Mouse (Mus musculus): ENCODE results near the gene Farp2.

Gene Farp2

DNA sequence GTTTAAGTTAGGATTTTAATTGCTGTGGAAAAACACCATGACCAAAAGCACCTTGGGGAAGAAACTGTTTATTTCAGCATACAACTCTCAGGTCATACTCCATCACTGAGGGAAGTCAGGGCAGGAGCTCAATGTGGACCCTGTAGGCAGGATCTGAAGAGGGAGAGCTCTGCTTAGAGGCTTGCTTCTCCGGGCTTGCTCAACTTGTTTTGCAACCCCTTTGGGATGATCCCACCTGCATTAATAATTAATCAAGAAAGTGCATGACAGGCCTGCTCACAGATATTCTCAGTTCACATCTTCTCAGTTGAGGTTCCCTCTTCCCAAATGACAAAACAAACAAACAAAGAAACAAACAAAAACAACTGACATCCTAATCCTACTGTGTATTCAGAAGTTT, 51.8 kb downstream of the Farp2 start:
- DNase-seq = no peak

DNA sequence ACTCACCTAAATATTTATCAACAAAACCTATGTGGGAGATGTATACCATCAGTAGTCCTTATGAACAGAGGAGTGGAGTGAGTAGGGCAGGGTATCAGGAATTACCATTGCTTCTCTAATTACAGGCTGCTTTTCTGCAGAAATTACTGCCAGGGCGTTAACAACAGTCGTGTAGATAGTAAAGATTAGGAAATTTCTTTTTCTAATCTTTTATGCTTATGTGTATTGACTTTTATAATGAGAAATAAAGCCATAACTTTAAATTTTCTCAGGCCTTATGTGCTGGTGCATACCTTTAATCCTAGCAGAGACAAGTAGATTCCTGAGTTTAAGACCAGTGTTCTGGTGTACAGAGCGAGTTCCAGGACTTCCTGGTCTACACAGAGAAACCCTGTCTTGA, 52.9 kb downstream of the Farp2 start:
- DNase-seq = no peak

DNA sequence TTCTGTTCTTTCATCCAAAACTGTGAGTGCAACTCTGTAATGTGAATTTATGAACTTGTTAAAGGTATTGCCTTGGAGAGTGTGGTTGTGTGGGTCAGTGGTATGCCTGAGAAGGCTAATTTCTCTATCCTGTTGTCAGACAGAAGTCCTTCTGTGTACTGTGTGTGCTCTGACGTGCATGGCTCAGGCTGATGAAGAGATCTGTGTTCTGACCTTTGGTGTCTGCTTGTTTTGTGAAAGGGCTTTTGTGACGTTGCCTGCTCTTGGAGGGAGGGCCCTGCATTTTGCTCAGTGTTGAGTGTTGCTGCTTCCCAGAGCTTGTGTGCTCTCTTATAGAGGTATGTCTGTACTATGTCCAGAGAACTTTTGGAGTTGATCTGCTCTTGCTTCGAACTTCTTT, 55.1 kb downstream of the Farp2 start:
- DNase-seq = no peak

DNA sequence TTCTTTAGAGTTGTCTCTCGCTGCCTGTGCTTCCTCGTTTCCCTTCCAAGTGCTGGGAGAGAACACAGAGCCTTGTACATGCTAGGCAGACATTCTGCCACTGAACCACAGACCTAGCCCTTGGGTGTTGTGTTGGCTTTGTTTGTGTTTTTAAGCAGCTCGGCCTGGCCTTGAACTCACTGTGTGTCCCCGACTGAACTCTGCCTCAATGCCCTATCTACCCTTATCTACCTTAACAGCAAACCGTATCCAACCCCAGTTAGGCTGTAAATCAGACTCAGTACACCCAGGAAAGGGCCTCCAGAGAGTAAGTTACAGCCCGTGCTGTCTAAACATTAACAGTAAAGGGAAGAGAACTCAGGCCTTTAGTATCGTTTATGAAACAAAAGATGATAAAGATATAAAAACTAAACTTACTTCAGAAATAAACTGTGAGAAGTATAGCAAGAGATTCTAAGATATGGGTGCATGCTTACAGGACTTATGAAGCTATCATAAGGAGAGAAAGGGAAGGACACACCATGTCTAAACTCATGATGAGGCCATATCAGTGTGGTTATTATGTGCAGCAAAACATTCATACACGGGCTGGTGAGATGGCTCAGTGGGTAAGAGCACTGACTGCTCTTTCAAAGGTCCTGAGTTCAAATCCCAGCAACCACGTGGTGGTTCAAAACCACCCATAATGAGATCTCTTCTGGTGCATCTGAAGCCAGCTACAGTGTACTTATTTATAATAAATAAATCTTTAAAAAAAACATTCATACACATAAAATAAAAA, 56.0 kb downstream of the Farp2 start:
- DNase-seq = no peak

DNA sequence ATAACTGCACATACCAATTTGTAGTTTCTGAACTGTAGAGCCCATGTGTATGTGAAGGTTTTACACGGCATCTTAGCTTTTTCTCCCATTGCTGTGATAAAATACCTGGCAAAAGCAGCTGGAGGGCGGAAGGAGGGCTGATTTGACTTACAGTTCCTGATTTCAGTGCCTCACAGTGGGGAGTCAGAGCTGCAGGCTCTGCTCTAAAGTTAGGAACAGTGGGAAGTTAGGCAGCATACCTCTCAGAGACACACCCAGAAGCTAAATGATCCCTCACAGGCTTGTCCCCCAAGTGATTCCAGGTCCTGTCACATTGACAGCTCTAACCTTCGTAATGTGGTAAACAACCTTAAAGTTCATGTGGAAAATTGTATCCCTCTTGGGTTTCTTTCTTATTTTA, 65.2 kb downstream of the Farp2 start:
- DNase-seq = peak; percentile 8

DNA sequence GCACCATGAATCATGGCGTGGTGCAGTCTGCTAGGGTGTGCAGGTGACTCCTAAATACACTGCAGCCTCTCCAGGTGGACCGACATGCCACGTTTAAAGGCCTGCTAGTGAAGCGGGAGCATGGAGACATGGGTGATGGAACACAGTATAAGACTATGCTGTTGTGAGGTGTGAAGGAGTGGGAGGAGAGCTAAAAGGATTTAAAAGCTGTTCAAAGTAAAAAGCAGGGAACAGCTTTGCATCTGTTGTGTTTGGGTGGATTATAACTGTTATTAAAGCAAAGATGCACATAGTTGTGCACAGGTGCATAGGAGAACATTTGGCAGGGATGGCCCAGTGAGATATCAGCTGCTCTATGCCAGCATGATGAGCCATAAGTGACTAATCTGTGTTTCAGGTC, 66.0 kb downstream of the Farp2 start:
- peak; percentile 50 for DNase-seq

DNA sequence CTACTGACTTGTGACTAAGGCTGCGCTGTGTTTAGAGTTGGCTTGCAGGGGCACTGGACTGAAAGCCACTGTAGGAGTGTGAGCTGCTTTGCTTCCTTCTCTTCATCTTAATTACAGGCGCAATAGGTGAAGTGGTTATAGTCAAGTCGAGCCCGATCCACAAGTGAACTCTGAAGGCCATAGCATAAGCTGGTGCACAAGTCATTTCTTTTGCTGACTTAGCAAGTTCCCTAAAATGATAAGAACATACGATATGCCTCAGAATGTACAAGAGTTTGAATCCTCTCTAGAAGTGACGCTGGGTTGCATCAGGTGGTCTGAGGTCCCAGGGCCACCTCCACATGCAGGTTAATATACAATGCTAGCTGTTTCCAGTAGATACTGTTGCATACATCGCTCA, 69.7 kb downstream of the Farp2 start:
- no peak for DNase-seq

DNA sequence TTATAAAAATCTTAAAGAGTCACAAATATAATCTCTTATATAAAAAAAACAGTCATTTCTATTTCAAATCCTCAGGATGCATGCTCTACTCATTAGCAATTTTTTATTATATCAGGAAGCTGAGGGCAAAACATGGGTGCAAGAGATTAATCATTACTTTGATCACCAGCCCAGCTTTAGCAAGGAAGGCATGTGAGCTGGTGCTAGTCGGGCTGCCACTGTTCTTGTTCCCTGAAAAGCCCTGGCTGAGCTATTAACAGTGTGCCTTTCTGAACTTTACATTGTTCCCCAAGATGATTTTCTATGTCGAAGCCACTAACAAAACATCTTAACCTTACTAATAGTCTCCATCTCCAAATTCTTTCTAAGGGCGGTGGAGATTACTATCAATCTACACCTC, 76.5 kb downstream of the Farp2 start:
- no peak for DNase-seq

DNA sequence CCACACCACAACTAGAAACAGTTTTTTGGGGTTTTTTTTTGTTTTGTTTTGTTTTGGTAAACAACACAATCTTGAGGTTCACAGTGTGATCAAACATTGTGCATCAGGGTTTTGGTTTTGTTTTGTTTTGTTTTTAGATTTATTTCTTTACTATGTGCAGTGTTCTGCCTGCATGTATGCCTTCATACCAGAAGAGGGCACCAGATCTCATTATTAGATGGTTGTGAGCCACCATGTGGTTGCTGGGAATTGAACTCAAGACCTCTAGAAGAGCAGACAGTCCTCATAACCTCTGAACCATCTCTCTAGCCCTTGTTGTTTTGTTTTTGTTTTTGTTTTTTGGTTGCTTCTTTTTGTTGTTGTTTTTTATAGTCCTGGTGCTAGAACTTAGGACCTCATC, 82.1 kb downstream of the Farp2 start:
- DNase-seq = no peak

DNA sequence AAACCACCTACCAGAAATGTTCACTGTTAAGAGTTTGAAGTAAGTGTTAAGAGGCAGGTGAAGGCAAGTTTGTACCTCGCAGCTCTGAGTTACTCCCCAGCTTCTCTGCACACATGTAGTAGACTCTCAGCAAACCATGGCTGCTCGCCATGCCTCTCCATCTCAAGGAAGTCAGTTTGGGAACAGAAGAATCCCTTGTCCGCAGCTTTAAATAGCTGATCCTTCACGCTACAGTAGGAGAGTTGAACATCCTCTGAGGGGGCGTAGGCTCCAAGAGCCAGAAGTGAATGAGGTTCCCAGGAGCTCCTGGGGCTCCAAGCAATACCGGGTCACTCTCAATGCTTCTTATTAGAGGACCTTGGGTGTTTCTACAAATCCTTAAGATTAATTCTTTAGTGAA, 84.0 kb downstream of the Farp2 start:
- no peak for DNase-seq

DNA sequence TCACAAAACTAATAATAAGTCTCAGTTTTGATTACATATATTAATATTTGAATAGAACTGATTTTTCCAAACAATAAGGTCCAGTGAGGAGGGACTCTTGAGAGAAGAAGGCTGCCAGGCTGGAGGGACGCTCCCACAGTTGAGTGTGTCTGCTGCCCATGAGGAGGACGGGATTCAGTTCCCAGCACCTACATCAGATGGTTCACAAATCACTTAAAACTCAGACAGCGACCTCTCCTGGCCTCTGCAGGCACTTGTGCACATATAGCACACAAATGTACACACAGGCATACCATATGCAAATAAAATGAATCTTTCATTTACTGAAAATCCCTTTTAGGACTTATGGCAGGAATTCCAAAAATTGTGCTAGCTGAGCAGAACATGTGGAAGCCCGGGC, 91.0 kb downstream of the Farp2 start:
- no peak for DNase-seq

DNA sequence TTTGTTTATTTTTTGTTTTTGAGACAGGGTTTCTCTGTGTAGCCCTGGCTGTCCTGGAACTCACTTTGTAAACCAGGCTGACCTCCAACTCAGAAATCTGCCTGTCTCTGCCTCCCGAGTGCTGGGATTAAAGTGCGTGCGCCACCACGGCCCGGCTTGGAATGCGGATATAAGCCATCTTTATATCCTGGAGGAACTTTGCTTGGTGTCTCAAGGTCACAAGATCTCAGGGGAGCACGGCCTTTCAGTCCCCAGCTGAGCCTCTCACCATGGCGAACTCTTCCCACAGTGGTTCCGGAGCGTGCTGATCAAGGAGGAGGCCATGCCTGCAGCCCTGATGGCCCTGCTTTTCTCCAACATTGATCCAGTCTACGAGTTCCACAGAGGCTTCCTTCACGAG, 92.0 kb downstream of the Farp2 start:
- DNase-seq = no peak

DNA sequence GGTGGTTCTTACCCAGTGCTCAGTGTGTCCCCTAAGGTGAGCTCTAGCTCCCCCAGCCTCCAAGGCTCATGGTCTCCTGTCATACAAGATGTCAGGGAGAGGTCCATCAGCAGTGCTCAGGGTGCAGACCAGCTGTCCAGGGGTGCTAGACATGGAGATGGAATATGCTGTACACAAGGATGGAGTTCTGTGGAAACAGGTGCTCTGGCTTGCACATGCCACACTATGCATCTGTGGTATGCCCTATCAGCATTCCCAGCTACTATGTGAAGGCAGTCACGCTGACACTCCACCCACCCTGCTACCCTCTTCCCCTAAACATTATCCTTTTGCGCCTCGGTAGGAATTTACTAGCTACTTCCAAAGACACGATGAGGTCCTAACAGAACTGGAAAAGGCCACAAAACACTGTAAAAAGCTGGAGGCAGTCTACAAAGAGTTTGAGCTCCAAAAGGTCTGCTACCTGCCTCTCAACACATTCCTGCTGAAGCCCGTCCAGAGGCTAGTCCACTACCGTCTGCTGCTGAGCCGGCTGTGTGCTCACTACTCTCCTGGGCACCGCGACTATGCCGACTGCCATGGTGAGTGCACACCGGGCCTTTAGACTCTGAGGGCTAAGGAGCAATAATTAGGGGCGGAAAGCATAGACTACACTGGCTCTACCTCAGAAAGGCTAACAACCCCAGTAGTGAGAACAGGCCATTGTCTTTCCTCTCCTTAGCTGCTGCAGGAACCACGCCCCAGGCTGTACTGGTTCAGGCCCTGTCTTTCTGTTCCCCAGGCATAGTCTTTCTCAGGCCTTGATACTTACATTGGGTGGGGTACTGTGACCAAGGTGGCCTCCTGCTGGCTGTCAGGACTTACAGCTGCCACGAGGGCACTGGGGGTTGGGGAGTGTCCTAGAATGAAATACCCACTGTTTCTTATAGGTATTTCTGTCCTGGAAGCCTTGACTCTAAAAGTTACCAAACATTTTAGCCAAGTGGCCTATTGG, 95.5 kb downstream of the Farp2 start:
- DNase-seq = no peak

DNA sequence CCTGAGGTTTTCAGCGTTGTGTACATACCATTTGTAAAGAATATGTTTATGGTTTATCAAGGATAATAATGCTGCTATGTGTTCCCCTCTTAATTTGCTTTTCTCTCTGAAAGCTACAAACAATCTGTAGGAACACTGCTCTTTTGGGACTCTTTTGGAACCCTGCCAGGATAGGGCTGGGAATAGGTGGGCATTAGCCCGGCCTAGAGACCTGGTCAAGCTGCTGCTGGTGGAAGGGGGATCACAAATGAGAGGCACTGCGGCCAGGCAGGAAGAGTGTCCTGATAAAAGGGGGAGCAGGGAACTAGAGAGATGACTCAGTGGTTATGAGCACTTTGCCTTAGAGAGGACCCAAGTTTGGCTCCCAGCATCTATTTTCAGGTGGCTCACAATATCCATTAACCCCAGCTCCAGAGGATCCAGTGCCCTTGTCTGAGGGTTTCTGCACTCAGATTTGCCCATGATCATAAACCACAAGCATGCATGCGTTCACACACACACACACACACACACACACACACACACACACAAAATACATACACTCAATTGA, 96.9 kb downstream of the Farp2 start:
- no peak for DNase-seq

DNA sequence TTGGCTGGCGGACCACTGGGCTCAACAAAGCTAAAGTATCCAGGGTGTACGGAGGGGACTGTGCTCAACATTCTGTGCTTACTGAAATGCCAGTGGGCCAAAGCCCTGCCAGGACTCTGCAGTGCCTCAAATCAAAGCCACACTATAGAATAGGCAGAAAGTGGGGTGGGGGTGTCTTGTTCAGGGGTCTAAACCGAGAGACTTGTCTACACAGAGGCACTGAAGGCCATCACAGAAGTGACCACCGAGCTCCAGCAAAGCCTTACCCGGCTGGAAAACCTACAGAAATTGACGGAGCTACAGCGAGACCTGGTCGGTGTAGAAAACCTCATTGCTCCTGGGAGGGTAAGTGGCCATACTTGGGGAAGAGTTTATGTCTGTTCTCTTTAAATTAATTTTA, 97.9 kb downstream of the Farp2 start:
- no peak for DNase-seq

DNA sequence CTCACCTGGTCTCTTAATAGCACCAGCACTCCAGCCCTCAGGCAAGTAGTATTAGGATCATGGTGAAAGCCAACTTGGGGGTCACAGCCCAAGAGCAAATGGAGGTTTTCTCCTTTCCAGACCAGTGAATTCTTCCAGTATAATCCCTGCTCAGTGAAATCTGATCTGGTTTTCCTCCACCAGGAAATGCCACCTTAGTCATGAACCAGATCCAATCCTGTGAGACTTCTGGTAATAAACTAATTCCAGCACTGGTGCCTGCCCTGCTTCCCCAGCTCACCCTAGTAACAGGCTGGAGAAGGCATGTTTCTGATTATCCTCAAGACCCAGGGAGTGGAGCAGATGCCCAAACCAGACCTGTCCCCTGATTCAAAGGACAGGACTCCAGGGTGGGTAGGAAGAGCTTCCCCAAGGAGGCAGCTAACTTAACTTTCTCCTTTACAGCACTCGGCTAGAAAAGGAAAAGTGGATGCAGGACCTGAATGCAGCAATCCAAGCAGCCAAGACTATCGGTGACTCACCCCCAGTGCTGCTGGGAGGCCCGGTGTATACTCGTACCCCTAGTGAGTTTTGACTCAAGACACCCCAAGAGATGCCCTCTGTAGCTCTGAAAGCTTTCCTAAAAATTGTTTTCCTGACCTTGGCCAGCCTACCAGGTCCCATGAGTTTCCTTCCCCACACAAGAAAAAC, 106.3 kb downstream of the Farp2 start:
- no peak for DNase-seq

DNA sequence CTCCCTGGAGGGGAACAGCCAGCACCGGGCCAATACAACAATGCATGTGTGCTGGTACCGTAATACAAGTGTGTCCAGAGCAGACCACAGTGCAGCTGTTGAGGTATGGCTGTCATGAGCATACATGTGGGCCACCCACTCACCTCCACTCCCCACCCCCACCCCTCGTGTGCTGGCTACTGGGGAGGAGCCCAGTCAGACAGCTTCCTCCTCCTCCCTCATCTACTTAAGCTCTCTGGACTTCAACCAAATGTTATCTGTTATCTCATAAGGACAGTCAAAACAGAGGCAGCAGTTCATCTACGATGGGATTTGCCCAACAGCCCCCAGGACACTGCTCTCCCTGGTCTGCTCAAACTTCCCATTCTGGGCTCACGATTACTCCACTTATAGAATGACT, 107.1 kb downstream of the Farp2 start:
- DNase-seq = no peak

DNA sequence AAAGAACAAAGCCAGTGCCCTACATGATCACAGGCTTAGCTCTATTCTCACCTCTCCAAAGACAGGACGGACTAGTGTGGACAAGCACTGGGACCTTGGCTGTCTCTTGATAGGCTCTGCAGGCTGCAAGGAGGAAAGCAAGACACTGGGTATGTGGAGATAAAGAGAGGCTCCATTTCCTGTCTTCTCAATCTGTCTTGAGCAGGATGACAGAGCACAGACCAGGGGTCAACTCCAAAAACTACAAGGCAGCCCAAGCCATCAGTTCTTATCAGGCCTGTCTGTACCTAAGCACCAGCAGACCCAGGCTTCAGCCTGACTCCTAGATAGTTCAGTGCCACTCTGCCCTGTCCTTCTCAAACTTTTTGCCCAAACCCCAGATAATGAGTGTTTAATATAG, 112.6 kb downstream of the Farp2 start:
- no peak for DNase-seq

DNA sequence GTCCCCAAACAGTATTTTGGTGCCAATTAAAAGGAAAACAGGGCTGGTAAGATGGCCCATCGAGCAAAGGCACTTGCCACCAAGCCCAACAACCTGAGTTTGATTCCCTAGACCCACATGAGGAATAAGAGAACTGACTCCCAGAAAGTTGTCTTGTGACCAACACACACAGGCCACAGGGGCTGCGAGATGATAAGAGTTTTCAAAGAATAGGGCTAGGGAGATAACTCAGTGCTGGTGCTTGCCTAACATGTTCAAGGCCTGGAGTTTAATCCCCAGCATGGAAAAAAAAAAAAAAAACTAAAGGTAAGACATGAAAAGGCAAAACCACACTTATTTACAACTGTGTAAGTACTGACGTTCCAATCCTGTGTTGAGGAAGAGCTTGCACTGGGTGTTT, 118.9 kb downstream of the Farp2 start:
- no peak for DNase-seq

DNA sequence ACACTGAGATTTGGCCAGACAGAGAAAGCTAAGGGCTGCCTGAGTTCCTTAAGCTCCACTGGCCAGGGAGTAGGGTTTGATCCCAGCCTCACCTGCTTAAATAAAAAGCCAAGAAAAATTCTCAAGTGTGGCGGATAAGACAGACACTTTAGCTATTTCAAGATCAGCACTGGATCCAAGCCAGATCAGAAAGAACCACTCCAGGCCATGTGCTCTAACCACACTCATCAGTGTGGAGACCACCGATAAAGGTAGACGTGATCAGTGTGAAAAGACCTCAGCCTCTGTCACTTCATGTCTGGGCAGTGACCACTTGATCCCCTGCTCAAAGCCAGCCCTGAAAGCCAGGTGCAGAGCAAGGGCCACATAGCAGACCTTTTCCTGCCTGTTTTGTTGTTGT, 120.8 kb downstream of the Farp2 start:
- no peak for DNase-seq

DNA sequence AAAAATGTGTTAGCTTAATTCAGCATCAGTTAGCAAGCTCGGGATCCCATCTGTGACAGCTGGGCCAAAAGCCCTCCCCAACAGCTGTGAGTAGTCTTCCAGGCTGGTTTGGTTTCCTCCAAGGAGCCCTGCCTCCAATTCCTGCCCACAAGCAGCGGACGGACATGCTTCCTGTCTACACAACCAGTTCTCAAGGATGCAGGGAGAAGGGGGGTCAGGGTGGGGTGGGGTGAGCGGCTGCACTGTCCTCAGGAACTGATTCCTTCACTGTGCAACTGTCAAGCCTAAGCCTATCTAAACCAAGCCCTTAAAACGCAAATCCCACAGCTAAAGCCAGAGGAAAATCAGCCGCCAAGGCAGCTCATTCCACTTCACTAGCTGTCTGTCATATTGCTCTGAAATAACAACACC, 122.6 kb downstream of the Farp2 start:
- DNase-seq = peak; percentile 73

DNA sequence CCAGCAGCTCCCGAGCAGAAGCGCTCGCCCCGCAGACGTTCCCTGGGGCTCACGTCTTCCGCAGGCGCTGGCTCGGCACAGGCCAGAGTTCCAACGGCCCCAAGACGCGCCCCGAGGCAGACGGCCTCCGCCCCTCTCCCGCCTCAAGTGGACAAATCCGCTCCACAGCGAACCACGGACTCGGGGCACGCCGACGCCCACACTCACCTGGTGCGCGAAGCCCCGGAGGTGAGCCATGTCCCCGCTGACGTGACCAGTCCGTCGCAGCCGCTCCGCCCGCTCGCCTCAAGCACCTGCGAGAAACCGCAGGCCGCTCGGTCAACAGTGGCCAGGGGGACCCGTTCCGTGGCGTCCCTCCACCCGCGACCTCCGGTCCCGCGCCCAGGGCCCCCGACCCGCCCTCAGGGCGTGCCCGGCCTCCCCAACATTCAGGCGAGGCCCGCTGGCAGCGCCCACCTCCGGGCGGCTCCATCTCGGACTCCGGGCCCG, 123.3 kb downstream of the Farp2 start:
- DNase-seq = no peak

DNA sequence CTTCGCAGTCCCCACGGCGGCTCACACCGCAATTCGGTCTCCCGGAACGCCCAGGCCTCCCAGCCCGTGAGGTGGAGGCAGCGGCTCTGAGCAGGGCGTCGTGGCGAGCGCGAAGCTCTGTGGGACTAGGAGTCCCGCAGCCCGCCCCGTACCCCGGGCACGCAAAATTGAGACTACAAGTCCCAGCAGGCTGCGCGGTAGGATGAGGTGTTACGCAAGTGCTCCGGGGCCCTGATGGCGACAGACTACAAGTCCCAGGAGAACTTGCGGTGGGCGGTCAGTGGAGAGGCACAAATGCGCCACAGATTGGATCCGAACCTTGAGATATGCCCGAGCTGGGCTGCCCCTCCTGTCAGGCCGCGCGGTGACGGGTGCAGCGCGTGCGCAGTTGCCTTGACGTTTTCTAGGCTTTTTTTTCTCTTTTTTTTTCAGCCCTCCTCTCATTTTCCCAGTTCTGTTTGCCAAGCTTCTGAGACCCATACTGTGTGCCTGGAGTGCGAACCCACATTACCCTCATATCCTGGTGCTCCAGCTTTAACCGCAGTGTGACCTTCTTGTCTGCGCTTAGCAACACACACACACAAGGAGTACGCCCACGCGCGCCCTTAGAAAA, 123.8 kb downstream of the Farp2 start:
- peak; percentile 100 for DNase-seq

Data from right cerebral cortex, adult 18-20 months (tissue).